Mouse (Mus musculus): ENCODE results near the gene Stac3. TPM values are rescaled to one million over a fixed set of nuclear protein-coding genes. Genes with fewer than 3 reads are reported as not detected.

The Stac3 gene
- polyA plus RNA-seq, 1 experiment, result not detected

DNA sequence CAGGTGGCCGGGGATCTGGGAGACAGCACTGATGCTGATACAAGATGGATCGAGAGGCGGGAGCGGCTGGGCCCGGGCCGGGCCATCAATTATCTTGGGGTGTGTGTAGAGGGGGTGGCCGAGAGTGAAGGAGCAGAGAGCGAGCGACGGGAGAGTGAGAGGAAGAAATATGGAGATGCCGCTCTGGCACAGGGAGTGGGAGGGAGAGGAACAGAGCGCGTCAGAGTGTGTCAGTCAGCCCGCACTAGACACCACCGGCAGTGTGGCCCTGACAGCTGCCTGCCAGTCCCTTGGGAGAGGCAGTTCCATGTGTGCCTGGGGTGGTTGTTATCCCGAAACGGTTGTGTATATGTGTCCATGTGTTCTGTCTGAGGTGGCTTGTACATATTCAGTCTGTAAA, 26.0 kb downstream of the Stac3 start:
- TF ChIP-seq POLR2A (IDR thresholded peaks at IDR 0.05; ENCODE audit: insufficient read depth, low read depth, low read length) (no peak), CTCF (IDR thresholded peaks at IDR 0.05; ENCODE audit: insufficient read depth, low read depth, low read length) (no peak)
- Histone ChIP-seq H3K4me3 (ENCODE audit: insufficient read depth, low read depth, low read length) (no peak overlapping the region), H3K27ac (ENCODE audit: insufficient read depth, low read depth, low read length) (no peak overlapping the region), H3K4me1 (ENCODE audit: control insufficient read depth, insufficient read depth, low read length) (peaks cover 44% of the 10 kb centered on the region)
- 49% methylated on average over 17 of the region's 17 CpGs for WGBS

- 14% methylated on average over 25 of the region's 25 CpGs for WGBS
- Histone ChIP-seq H3K27ac (ENCODE audit: insufficient read depth, low read depth, low read length) (no peak overlapping the region), H3K4me3 (ENCODE audit: insufficient read depth, low read depth, low read length) (no peak overlapping the region), H3K4me1 (ENCODE audit: control insufficient read depth, insufficient read depth, low read length) (peaks cover 46% of the 10 kb centered on the region)
- TF ChIP-seq CTCF (IDR thresholded peaks at IDR 0.05; ENCODE audit: insufficient read depth, low read depth, low read length) (no peak), POLR2A (IDR thresholded peaks at IDR 0.05; ENCODE audit: insufficient read depth, low read depth, low read length) (no peak)
These were observed 29.5 kb downstream of the Stac3 start for GRCm38 (mm10) chr10:127530945-127531344.

DNA sequence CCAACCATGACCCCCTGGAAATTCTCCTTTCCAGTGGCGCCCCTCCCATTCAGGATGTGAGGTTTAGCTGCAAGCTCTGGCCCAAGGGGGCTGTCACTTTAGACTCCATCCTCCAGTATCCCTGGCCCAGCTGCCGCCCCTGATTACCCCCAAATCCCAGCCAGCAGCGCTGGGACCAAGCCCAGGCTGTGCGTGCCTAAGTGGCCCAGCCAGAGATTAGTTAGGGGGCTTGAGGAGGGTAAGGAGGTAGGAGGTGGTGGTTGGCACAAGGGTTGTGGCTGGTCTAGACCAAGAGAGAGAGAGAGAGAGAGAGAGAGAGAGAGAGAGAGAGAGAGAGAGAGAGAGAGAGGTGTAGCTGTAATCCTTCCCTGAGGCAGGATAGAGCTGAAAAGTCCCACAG, 30.1 kb downstream of the Stac3 start:
- no peak for TF ChIP-seq CTCF (IDR thresholded peaks at IDR 0.05; ENCODE audit: insufficient read depth, low read depth, low read length)
- Histone ChIP-seq H3K27ac (ENCODE audit: insufficient read depth, low read depth, low read length) (no peak overlapping the region), H3K4me1 (ENCODE audit: control insufficient read depth, insufficient read depth, low read length) (peaks cover 43% of the 10 kb centered on the region), H3K4me3 (ENCODE audit: insufficient read depth, low read depth, low read length) (no peak overlapping the region)
- WGBS, result 45% methylated on average over 4 of the region's 4 CpGs

GRCm38 (mm10) chr10:127534036-127534928, 32.8 kb downstream of the Stac3 start, which contains the start of gene Nxph4:
TSS of gene Nxph4 (minus strand) at chr10:127534559.
- 2% methylated on average over 65 of the region's 78 CpGs for WGBS
- peaks cover 32% of the 10 kb centered on the region for H3K4me1 ChIP-seq (ENCODE audit: control insufficient read depth, insufficient read depth, low read length)
- TF ChIP-seq CTCF (IDR thresholded peaks at IDR 0.05; ENCODE audit: insufficient read depth, low read depth, low read length) (no peak), POLR2A (IDR thresholded peaks at IDR 0.05; ENCODE audit: insufficient read depth, low read depth, low read length) (no peak)
- H3K27ac ChIP-seq (ENCODE audit: insufficient read depth, low read depth, low read length), result no peak within 1 kb of the TSS
- peak within 1 kb of the TSS; percentile 51 for H3K4me3 ChIP-seq (ENCODE audit: insufficient read depth, low read depth, low read length)

GRCm38 (mm10) chr10:127534929-127535384, 33.5 kb downstream of the Stac3 start:
- Histone ChIP-seq H3K4me3 (ENCODE audit: insufficient read depth, low read depth, low read length) (peak overlapping the region; percentile 36; the same call in 1 of the 2 replicates), H3K4me1 (ENCODE audit: control insufficient read depth, insufficient read depth, low read length) (peaks cover 27% of the 10 kb centered on the region), H3K27ac (ENCODE audit: insufficient read depth, low read depth, low read length) (no peak overlapping the region)
- 5% methylated on average over 30 of the region's 30 CpGs for WGBS
- no peak for TF ChIP-seq POLR2A (IDR thresholded peaks at IDR 0.05; ENCODE audit: insufficient read depth, low read depth, low read length)

- H3K4me3 ChIP-seq (ENCODE audit: insufficient read depth, low read depth, low read length), result no peak overlapping the region
- H3K27ac ChIP-seq (ENCODE audit: insufficient read depth, low read depth, low read length), result no peak overlapping the region
- no peak for TF ChIP-seq POLR2A (IDR thresholded peaks at IDR 0.05; ENCODE audit: insufficient read depth, low read depth, low read length)
- TF ChIP-seq CTCF (IDR thresholded peaks at IDR 0.05; ENCODE audit: insufficient read depth, low read depth, low read length), result no peak
- 13% methylated on average over 8 of the region's 8 CpGs for WGBS
- peaks cover 27% of the 10 kb centered on the region for H3K4me1 ChIP-seq (ENCODE audit: control insufficient read depth, insufficient read depth, low read length)
These were observed 35.3 kb downstream of the Stac3 start for GRCm38 (mm10) chr10:127536586-127537314.

DNA sequence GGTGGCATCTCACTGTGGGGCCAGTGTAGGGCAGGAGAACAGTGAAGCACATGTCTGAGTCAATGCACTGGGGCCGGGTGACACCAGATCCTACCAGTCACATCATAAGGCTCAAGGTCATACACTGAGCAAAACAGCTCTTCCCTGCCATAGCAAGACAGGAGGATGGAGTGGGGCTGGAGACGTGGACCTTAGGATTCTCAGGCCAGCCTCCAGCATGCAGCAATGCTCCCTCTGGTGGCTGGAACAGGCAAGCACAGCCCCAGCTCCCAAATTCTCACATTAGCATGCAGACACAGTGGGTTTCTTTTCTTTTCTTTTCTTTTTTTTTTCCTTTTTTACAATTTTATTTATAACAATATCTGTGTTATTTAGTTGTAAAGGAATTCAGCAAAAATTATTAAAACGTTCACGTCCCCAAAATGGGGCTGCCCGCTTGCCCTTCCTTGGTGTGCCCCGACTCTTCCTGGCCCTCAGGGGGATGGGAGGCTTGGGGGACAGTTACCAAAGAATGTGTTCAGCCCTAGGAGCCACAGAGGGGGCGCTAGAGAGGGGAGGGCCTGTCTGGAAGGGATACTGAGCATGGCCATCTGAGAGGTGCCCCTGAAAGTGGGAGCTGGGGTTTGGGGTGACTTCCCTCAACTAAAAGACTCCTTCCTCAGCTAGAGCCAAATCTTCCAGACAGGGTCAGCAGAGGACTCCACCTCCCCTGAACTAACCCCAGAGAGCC, 36.5 kb downstream of the Stac3 start:
- H3K4me1 ChIP-seq (ENCODE audit: control insufficient read depth, insufficient read depth, low read length), result peaks cover 24% of the 10 kb centered on the region
- WGBS, result 25% methylated on average over 7 of the region's 7 CpGs
- H3K4me3 ChIP-seq (ENCODE audit: insufficient read depth, low read depth, low read length), result no peak overlapping the region
- TF ChIP-seq CTCF (IDR thresholded peaks at IDR 0.05; ENCODE audit: insufficient read depth, low read depth, low read length) (peak; percentile 86), POLR2A (IDR thresholded peaks at IDR 0.05; ENCODE audit: insufficient read depth, low read depth, low read length) (no peak)
- no peak overlapping the region for H3K27ac ChIP-seq (ENCODE audit: insufficient read depth, low read depth, low read length)

DNA sequence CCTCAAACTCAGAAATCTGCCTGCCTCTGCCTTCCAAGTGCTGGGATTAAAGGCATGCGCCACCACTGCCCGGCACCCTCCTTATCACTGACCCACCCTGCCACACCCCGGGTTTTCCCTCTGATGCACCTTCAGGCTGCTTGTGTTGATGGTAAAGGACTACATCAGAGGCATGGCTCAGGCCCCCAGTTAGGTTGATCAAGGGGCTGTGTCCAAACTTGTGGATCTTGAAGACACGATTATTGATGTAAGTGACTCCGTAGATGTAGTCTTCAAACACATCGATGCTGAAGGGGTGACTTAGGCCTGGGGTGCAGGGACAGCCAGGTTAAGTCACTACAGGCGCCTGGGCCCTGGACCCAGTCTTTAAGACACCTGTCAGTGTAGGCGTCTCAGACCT, 40.0 kb downstream of the Stac3 start:
- no peak overlapping the region for H3K4me3 ChIP-seq (ENCODE audit: insufficient read depth, low read depth, low read length)
- TF ChIP-seq POLR2A (IDR thresholded peaks at IDR 0.05; ENCODE audit: insufficient read depth, low read depth, low read length) (no peak), CTCF (IDR thresholded peaks at IDR 0.05; ENCODE audit: insufficient read depth, low read depth, low read length) (no peak)
- H3K27ac ChIP-seq (ENCODE audit: insufficient read depth, low read depth, low read length), result no peak overlapping the region
- H3K4me1 ChIP-seq (ENCODE audit: control insufficient read depth, insufficient read depth, low read length), result peaks cover 5% of the 10 kb centered on the region; the same call in 1 of the 2 replicates
- WGBS, result 98% methylated on average over 8 of the region's 8 CpGs
